Mouse (Mus musculus): ENCODE measurements around the gene Gm20517. TPM values are rescaled to one million over a fixed set of nuclear protein-coding genes. Genes with fewer than 3 reads are reported as not detected.
A peak's percentile ranks its signal among the peaks of the same experiment; 100 is the strongest.

The Gm20517 gene
- total RNA-seq, 1 experiment: 5.4 TPM

DNA sequence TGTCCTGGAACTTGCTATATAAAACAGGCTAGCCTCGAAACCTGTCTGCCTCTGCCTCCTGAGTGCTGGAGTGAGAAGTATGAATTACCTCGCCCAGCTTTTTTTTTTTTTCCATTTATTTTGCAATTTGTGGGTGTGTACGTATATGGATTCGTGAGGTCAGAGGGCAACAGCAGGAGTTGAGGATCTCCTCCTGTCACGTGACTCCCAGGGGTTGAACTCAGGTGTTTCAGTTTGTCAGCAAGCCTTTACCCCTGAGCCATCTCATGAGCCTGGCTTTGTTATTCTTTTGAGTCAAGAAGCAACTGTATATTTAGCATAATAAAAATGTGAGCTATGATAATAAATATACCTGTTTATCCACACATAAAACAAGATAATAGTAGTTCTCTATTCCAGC lies 44.3 kb downstream of the Gm20517 start:
- Histone ChIP-seq H3K4me1 (ENCODE audit: control insufficient read depth in 2 of 2, insufficient read depth in 2 of 2, low read length in 2 of 2, poor library complexity in 1 of 2) (peaks cover 2 to 4% of the 10 kb centered on the region in 2 experiments; a peak in 3 of 4 replicates), H3K9me3 (ENCODE audit: control insufficient read depth, insufficient read depth, low read depth, low read length) (no peaks in the 10 kb centered on the region), H3K27ac (ENCODE audit: insufficient read depth, low read depth, low read length, poor library complexity, severe bottlenecking) (no peak overlapping the region), H3K36me3 (ENCODE audit: control insufficient read depth, insufficient read depth, low read length, poor library complexity, severe bottlenecking) (no peaks in the 10 kb centered on the region), H3K4me3 (ENCODE audit: insufficient read depth in 1 of 2, low read depth in 1 of 2, low read length in 2 of 2, poor library complexity in 1 of 2, severe bottlenecking in 1 of 2) (no peak overlapping the region), H3K9ac (ENCODE audit: insufficient read depth, low read depth, low read length, poor library complexity, severe bottlenecking) (no peak overlapping the region)
- in situ Hi-C loops (cut with MboI; ENCODE audit: low sequenced_read_pairs in 2 of 2, unreplicated experiment in 2 of 2): no loop called here
- no peak for TF ChIP-seq CHD2 (IDR thresholded peaks at IDR 0.05; ENCODE audit: low read depth, low read length)
- TF ChIP-seq ZC3H11A (IDR thresholded peaks at IDR 0.05; ENCODE audit: borderline replicate concordance, low read depth, low read length): no peak
- no peak for TF ChIP-seq MAFK (IDR thresholded peaks at IDR 0.05; ENCODE audit: insufficient read depth, low read depth, low read length)
- 0 out of 2 replicates have a peak, but pooled peaks have one; percentile 6 for TF ChIP-seq ZNF384 (IDR thresholded peaks at IDR 0.05; ENCODE audit: low read depth, low read length)
- DNase-seq (ENCODE audit: low read depth, low spot score): no peak

DNA sequence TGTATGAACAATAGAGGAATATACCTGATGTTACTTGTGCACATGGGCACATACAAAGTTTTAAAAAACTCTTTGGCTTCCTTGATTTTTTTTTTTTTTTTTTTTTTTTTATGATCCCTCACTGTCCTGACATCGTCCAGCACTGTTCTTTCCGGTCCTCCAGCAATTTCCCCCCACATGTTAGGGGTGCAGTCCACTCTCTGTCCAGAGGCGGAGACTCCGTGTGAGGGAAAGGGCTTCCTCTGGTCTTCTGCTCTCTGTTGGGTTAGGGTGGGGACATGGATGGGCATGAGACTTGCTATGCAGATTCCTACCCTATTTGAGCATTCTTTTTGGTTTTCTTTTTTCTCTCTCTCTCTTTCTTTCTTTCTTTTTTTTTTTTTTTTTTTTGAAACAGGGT lies 46.5 kb downstream of the Gm20517 start:
- Histone ChIP-seq H3K4me1 (ENCODE audit: control insufficient read depth in 2 of 2, insufficient read depth in 2 of 2, low read length in 2 of 2, poor library complexity in 1 of 2) (peaks cover 3 to 4% of the 10 kb centered on the region in 2 experiments; a peak in 2 of 4 replicates), H3K27ac (ENCODE audit: insufficient read depth, low read depth, low read length, poor library complexity, severe bottlenecking) (no peak overlapping the region), H3K9me3 (ENCODE audit: control insufficient read depth, insufficient read depth, low read depth, low read length) (no peaks in the 10 kb centered on the region), H3K9ac (ENCODE audit: insufficient read depth, low read depth, low read length, poor library complexity, severe bottlenecking) (no peak overlapping the region), H3K4me3 (ENCODE audit: insufficient read depth in 1 of 2, low read depth in 1 of 2, low read length in 2 of 2, poor library complexity in 1 of 2, severe bottlenecking in 1 of 2) (no peak overlapping the region), H3K36me3 (ENCODE audit: control insufficient read depth, insufficient read depth, low read length, poor library complexity, severe bottlenecking) (no peaks in the 10 kb centered on the region)
- TF ChIP-seq ZNF384 (IDR thresholded peaks at IDR 0.05; ENCODE audit: low read depth, low read length): 0 out of 2 replicates have a peak, but pooled peaks have one; percentile 52
- TF ChIP-seq ZC3H11A (IDR thresholded peaks at IDR 0.05; ENCODE audit: borderline replicate concordance, low read depth, low read length): no peak
- in situ Hi-C loops (cut with MboI; ENCODE audit: low sequenced_read_pairs in 2 of 2, unreplicated experiment in 2 of 2): no loop called here
- no peak for DNase-seq (ENCODE audit: low read depth, low spot score)

DNA sequence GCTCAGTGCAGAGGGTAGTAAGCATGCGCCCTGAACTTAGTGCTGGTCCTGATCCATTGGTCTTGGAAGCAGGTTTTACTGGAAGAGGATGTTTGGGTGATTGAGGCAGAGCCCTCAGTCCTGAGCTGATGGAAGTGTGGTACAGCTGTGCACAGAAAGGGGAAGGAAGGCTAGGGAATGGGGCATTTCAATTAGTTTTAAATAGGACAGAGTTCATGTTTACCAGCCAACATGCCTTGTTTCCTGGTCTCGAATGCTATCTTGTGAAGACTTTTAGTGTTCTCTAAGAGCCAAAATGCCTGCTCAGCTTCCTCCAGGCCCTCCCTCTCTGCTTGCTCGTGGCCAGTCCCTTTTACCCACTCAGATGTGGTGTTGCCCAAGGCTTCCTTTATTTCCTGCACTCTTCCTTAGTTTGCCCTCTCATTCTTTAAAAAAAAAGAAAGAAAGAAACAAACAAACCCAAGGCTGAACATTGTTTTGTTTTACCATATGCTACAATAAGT lies 47.4 kb downstream of the Gm20517 start:
- H3K4me1 ChIP-seq (ENCODE audit: control insufficient read depth in 2 of 2, insufficient read depth in 2 of 2, low read length in 2 of 2, poor library complexity in 1 of 2): peaks cover 3 to 6% of the 10 kb centered on the region in 2 experiments; a peak in 2 of 4 replicates
- in situ Hi-C loops (cut with MboI; ENCODE audit: low sequenced_read_pairs in 2 of 2, unreplicated experiment in 2 of 2): no loop called here
- H3K4me3 ChIP-seq (ENCODE audit: insufficient read depth in 1 of 2, low read depth in 1 of 2, low read length in 2 of 2, poor library complexity in 1 of 2, severe bottlenecking in 1 of 2): no peak overlapping the region
- no peak for TF ChIP-seq MAFK (IDR thresholded peaks at IDR 0.05; ENCODE audit: insufficient read depth, low read depth, low read length)
- TF ChIP-seq ZNF384 (IDR thresholded peaks at IDR 0.05; ENCODE audit: low read depth, low read length): no peak
- TF ChIP-seq CHD2 (IDR thresholded peaks at IDR 0.05; ENCODE audit: low read depth, low read length): no peak
- TF ChIP-seq ZC3H11A (IDR thresholded peaks at IDR 0.05; ENCODE audit: borderline replicate concordance, low read depth, low read length): no peak
- TF ChIP-seq HCFC1 (IDR thresholded peaks at IDR 0.05; ENCODE audit: borderline replicate concordance, insufficient read depth, low read length): no peak
- no peaks in the 10 kb centered on the region for H3K9me3 ChIP-seq (ENCODE audit: control insufficient read depth, insufficient read depth, low read depth, low read length)
- DNase-seq (ENCODE audit: low read depth, low spot score): no peak
- no peak overlapping the region for H3K27ac ChIP-seq (ENCODE audit: insufficient read depth, low read depth, low read length, poor library complexity, severe bottlenecking)
- no peak overlapping the region for H3K9ac ChIP-seq (ENCODE audit: insufficient read depth, low read depth, low read length, poor library complexity, severe bottlenecking)
- H3K36me3 ChIP-seq (ENCODE audit: control insufficient read depth, insufficient read depth, low read length, poor library complexity, severe bottlenecking): no peaks in the 10 kb centered on the region

DNA sequence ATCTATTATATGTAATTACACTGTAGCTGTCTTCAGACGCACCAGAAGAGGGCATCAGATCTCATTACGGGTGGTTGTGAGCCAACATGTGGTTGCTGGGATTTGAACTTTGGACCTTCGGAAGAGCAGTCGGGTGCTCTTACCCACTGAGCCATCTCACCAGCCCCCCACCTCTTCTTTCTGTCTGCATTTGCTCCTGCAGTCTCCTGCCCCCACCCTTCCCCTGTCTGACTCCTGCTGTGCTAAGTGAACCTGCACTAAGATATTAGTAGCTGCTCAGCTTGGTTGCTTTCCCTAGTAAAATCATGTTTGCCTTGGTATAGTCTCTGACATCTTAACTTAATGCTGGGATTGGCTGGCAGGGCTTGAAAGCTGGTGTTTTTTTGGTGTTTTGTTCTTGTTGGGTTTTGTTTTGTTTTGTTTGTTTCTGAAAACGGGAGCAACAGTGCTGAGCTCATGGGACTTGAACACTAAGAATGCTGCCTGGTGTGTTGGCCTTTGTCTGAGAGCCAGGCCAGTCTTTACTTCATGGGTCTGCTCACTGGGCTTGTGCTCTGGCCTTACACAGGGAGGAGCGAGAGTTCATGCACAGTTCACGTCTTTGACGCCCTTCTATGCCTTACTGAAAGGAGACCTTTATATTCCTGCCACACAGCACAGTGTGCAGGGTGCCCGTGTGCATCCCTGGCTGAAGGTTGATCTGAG lies 51.8 kb downstream of the Gm20517 start:
- Histone ChIP-seq H3K9me3 (ENCODE audit: control insufficient read depth, insufficient read depth, low read depth, low read length) (no peaks in the 10 kb centered on the region), H3K27ac (ENCODE audit: insufficient read depth, low read depth, low read length, poor library complexity, severe bottlenecking) (no peak overlapping the region), H3K9ac (ENCODE audit: insufficient read depth, low read depth, low read length, poor library complexity, severe bottlenecking) (no peak overlapping the region), H3K36me3 (ENCODE audit: control insufficient read depth, insufficient read depth, low read length, poor library complexity, severe bottlenecking) (no peaks in the 10 kb centered on the region), H3K4me1 (ENCODE audit: control insufficient read depth in 2 of 2, insufficient read depth in 2 of 2, low read length in 2 of 2, poor library complexity in 1 of 2) (peaks cover 2 to 3% of the 10 kb centered on the region in 2 experiments; a peak in 2 of 4 replicates), H3K4me3 (ENCODE audit: insufficient read depth in 1 of 2, low read depth in 1 of 2, low read length in 2 of 2, poor library complexity in 1 of 2, severe bottlenecking in 1 of 2) (no peak overlapping the region)
- TF ChIP-seq HCFC1 (IDR thresholded peaks at IDR 0.05; ENCODE audit: borderline replicate concordance, insufficient read depth, low read length) (no peak), ZNF384 (IDR thresholded peaks at IDR 0.05; ENCODE audit: low read depth, low read length) (peak; percentile 1; the same call in 1 of the 2 replicates)
- DNase-seq (ENCODE audit: low read depth, low spot score): no peak
- in situ Hi-C loops (cut with MboI; ENCODE audit: low sequenced_read_pairs in 2 of 2, unreplicated experiment in 2 of 2): no loop called here

DNA sequence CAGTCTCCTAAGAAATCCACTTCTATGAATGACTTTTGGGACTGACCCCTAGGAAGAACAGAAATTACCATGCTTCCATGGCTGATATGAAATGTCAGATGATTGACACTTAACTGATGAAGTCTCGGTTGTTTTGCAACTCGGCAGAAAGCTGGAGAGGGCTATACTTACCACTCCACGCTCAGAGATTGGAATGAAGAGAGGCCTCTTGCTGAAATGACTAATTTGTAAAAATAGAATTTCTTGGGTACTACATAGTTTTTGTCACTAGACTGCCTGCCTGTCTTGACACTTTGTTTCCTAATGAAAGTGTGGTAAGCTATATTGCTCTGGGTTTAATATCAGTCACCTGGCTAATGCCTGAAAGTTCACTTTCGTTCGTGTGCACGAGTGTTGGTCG lies 53.1 kb downstream of the Gm20517 start:
- no peak overlapping the region for H3K9ac ChIP-seq (ENCODE audit: insufficient read depth, low read depth, low read length, poor library complexity, severe bottlenecking)
- H3K4me1 ChIP-seq (ENCODE audit: control insufficient read depth in 2 of 2, insufficient read depth in 2 of 2, low read length in 2 of 2, poor library complexity in 1 of 2): peaks cover 2 to 3% of the 10 kb centered on the region in 2 experiments; a peak in 2 of 4 replicates
- DNase-seq (ENCODE audit: low read depth, low spot score): no peak
- TF ChIP-seq CHD2 (IDR thresholded peaks at IDR 0.05; ENCODE audit: low read depth, low read length) (no peak), HCFC1 (IDR thresholded peaks at IDR 0.05; ENCODE audit: borderline replicate concordance, insufficient read depth, low read length) (no peak), ZC3H11A (IDR thresholded peaks at IDR 0.05; ENCODE audit: borderline replicate concordance, low read depth, low read length) (no peak), ZNF384 (IDR thresholded peaks at IDR 0.05; ENCODE audit: low read depth, low read length) (no peak), MAFK (IDR thresholded peaks at IDR 0.05; ENCODE audit: insufficient read depth, low read depth, low read length) (no peak)
- in situ Hi-C loops (cut with MboI; ENCODE audit: low sequenced_read_pairs in 2 of 2, unreplicated experiment in 2 of 2): no loop called here
- H3K36me3 ChIP-seq (ENCODE audit: control insufficient read depth, insufficient read depth, low read length, poor library complexity, severe bottlenecking): no peaks in the 10 kb centered on the region
- H3K9me3 ChIP-seq (ENCODE audit: control insufficient read depth, insufficient read depth, low read depth, low read length): no peaks in the 10 kb centered on the region
- no peak overlapping the region for H3K4me3 ChIP-seq (ENCODE audit: insufficient read depth in 1 of 2, low read depth in 1 of 2, low read length in 2 of 2, poor library complexity in 1 of 2, severe bottlenecking in 1 of 2)
- H3K27ac ChIP-seq (ENCODE audit: insufficient read depth, low read depth, low read length, poor library complexity, severe bottlenecking): no peak overlapping the region
